Mouse (Mus musculus): ENCODE measurements around the gene Ankrd66.

GRCm38 (mm10) chr17:43584771-43585170 lies 41.3 kb upstream of the Ankrd66 start:
- no peak for TF ChIP-seq CTCF (conservative IDR thresholded peaks at IDR 0.05; ENCODE audit: low read length)
- no peak for TF ChIP-seq NANOG (IDR thresholded peaks at IDR 0.05; ENCODE audit: borderline replicate concordance, low read length)
- no peak for TF ChIP-seq POU5F1 (IDR thresholded peaks at IDR 0.05; ENCODE audit: borderline replicate concordance, low read length)
